Mouse (Mus musculus) lung, embryonic 15.5 days (tissue): Measurements from ENCODE around the gene Prkab1. TPM values are rescaled to one million over a fixed set of nuclear protein-coding genes. Genes with fewer than 3 reads are reported as not detected.

Experiments
- ATAC-seq: fragments of 200-750 bp; cut with Nextera tagmentation; 2 replicates; pipeline ENCODE4 v1.8.0; 2017; ENCODE audit warnings: moderate number of reproducible peaks, borderline replicate concordance; ENCODE audit not compliant: low FRiP score, low TSS enrichment; ENCODE audit errors: extremely low read depth
- H3K27ac ChIP-seq: fragments of 300-500 bp; sonication (generic); 2 replicates; pipeline ENCODE4 v1.5.1; 2015; ENCODE audit warnings: moderate library complexity, mild to moderate bottlenecking, inconsistent platforms
- H3K27me3 ChIP-seq: fragments of 300-500 bp; sonication (generic); 2 replicates; pipeline ENCODE4 v1.6.1; 2015; ENCODE audit warnings: inconsistent platforms
- H3K36me3 ChIP-seq: fragments of 300-500 bp; sonication (generic); 2 replicates; pipeline ENCODE4 v1.6.1; 2015; ENCODE audit warnings: inconsistent platforms
- H3K4me1 ChIP-seq: fragments of 300-500 bp; sonication (generic); 2 replicates; pipeline ENCODE4 v1.6.1; 2015; ENCODE audit warnings: inconsistent platforms
- H3K4me2 ChIP-seq: fragments of 300-500 bp; sonication (generic); 2 replicates; pipeline ENCODE4 v1.6.1; 2015; ENCODE audit warnings: inconsistent platforms, mild to moderate bottlenecking, moderate library complexity
- H3K4me3 ChIP-seq: fragments of 300-500 bp; sonication (generic); 2 replicates; pipeline ENCODE4 v1.5.1; 2015; ENCODE audit warnings: mild to moderate bottlenecking, inconsistent platforms
- H3K9ac ChIP-seq: fragments of 300-500 bp; sonication (generic); 2 replicates; pipeline ENCODE4 v1.6.1; 2015; ENCODE audit warnings: inconsistent platforms
- H3K9me3 ChIP-seq: fragments of 300-500 bp; sonication (generic); 2 replicates; pipeline ENCODE4 v1.6.1; 2016; ENCODE audit warnings: inconsistent platforms
- WGBS: fragments of 180-500 bp; shearing (Covaris S2); methylation state at CpG from one replicate; pipeline ENCODE4 v1.1.7; 2015; 5-methylcytosine and 5-hydroxymethylcytosine counted together
- polyA plus RNA-seq: library from polyadenylated mRNA; unstranded; fragments of >200 nt; fragmentation: Nextera tagmentation; extraction: Ambion mirVana; gene quantifications from 2 replicates; pipeline ENCODE4 v1.2.1, GENCODE M21; 2015

Gene Prkab1
- polyA plus RNA-seq, 1 experiment from 2014 or later = 74.3 TPM

DNA sequence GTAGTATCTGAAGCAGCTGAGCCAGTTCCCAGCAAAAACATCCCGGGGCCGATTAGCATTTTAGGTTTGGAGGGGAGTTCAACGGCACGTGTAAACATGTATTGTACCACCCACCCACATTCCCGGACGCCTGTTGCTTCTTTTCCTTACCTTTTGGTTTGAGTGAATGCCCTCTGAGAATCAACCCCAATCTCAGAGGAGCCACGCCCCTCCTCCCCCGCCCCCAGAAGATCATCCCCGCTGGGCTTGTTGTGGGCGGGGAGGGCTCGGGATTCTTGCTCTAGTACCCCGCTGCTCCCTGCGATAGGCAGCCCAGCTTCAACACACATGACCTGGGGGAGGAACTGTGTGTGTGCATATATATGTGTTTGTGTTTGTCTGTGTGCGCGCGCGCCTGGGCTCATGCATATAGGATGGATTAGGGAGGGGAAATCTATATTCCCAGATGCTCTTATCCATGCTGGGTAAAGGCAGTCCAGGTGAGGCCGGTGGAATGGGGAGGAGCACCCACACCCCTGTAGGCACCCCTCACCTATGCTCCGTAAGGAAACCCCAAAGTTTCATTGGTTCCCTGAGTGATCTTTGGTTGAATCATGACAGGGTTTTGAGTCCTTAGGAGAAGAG, 6.4 kb upstream of the Prkab1 start:
- WGBS = 7% methylated on average over 19 of the region's 19 CpGs
- Histone ChIP-seq H3K4me1 (peaks cover 6% of the 10 kb centered on the region; the same call in 1 of the 2 replicates), H3K27ac (no peak overlapping the region), H3K9ac (no peak overlapping the region), H3K9me3 (no peaks in the 10 kb centered on the region), H3K36me3 (no peaks in the 10 kb centered on the region), H3K27me3 (0 out of 2 replicates have a peak, but pooled peaks cover 4% of the 10 kb centered on the region), H3K4me3 (no peak overlapping the region), H3K4me2 (peak overlapping the region; percentile 32; the same call in 1 of the 2 replicates)
- ATAC-seq = no peak

DNA sequence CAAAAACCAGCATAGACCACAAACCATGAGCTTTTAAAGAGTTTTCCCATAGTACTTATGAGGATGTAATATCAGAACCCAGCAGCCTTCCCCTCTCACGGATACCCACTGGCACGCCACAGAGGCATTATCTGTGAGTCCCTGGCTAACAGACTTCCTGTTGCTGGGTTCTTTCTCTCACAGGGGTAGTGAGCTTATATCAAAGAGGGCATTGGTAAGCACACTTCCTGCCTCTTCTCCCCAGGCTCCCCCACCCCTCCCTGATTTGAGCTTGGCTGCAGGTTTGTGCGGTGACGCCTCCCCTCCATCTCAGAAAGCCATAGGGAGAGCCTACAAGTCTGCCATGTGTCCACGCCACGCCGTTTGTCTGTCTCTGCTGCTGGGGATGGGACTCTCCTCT, 4.8 kb upstream of the Prkab1 start:
- 47% methylated on average over 7 of the region's 7 CpGs for WGBS
- Histone ChIP-seq H3K27ac (no peak overlapping the region), H3K4me3 (no peak overlapping the region)

DNA sequence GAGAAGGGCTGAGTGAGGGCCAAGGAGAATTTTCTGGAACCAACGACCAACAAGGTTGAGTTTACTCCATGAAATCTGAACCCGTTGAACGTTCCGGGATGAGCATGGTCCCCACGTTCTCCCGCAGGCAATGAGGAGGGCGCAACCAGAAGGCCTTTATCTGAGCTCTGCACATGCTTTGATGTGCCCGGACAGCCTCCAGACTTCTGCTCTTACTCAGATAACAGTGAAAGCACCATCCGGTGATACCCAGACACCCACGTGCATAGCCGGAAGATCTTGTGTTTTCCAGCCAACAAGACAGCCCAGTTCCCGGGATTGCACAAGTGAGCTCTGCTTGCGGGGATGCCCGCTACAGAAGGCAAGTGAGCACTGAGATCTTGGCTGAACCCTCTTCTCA, 2.3 kb upstream of the Prkab1 start:
- no peak overlapping the region for H3K4me3 ChIP-seq
- H3K4me2 ChIP-seq = no peak overlapping the region
- no peak overlapping the region for H3K27ac ChIP-seq
- no peak overlapping the region for H3K9ac ChIP-seq
- no peaks in the 10 kb centered on the region for H3K9me3 ChIP-seq
- WGBS = 86% methylated on average over 14 of the region's 14 CpGs
- ATAC-seq = no peak
- peaks cover 5% of the 10 kb centered on the region; the same call in 1 of the 2 replicates for H3K36me3 ChIP-seq
- 0 out of 2 replicates have a peak, but pooled peaks cover 4% of the 10 kb centered on the region for H3K27me3 ChIP-seq
- peaks cover 18% of the 10 kb centered on the region for H3K4me1 ChIP-seq

More for the DNA sequence above, 4.8 kb upstream of the Prkab1 start:
- 0 out of 2 replicates have a peak, but pooled peaks cover 4% of the 10 kb centered on the region for H3K27me3 ChIP-seq
- no peak for ATAC-seq
- H3K9me3 ChIP-seq = no peaks in the 10 kb centered on the region
- peaks cover 6% of the 10 kb centered on the region; the same call in 1 of the 2 replicates for H3K4me1 ChIP-seq
- no peaks in the 10 kb centered on the region for H3K36me3 ChIP-seq
- H3K9ac ChIP-seq = no peak overlapping the region
- no peak overlapping the region for H3K4me2 ChIP-seq

DNA sequence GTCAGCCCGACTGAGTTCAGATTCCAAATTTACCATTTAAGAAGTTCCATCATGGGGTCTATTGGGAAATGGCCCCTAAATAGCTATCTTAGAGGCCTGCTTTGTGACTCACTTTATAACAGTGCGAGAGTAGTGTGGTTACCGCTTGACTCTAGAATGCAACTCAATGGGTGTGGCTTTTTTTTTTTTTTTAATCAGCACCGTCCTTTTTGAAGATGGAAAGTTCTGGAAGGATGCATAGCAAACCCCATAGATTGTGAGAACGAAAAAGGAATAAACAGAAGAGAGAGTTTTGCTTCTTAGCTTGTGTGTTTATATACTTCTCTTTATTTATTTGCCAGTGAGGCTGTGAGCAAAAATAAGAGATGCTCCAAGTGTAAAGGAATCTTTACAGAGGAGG, 1.8 kb upstream of the Prkab1 start:
- Histone ChIP-seq H3K36me3 (peaks cover 8% of the 10 kb centered on the region), H3K4me1 (peaks cover 18% of the 10 kb centered on the region), H3K27ac (no peak overlapping the region), H3K27me3 (0 out of 2 replicates have a peak, but pooled peaks cover 4% of the 10 kb centered on the region), H3K4me3 (no peak overlapping the region), H3K9me3 (no peaks in the 10 kb centered on the region), H3K4me2 (no peak overlapping the region), H3K9ac (no peak overlapping the region)
- WGBS = 86% methylated on average over 5 of the region's 5 CpGs
- no peak for ATAC-seq

DNA sequence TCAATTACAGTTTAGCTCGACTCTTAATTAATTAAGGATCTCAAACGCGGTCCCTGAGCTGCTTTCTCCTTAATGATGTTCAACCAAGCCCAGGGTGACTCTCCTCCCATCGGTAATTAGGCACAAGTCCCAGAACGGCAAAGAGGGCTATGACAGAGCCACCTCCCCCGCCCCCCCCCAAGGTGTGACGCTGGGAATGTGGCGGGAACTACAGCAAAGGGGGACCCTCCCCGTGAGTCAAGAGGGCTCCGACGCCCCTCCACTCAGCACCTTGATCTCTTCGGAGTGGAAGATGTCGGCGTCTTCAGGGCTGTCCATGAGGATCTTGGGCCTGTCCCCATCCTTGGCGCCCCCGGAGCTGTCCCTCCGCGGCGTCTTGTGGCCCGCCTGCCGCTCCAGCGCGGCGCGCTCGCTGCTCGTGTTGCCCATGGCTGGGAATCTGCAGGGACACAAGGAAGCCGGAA, 455 bp downstream of the Prkab1 start:
- ATAC-seq = peak; percentile 58
- Histone ChIP-seq H3K27me3 (no peaks in the 10 kb centered on the region), H3K9ac (peak overlapping the region; percentile 80), H3K4me1 (peaks cover 13% of the 10 kb centered on the region), H3K4me3 (peak overlapping the region; percentile 69), H3K27ac (peak overlapping the region; percentile 87), H3K36me3 (peaks cover 29% of the 10 kb centered on the region), H3K4me2 (peak overlapping the region; percentile 75), H3K9me3 (no peaks in the 10 kb centered on the region)
- under 1% methylated on average over 28 of the region's 28 CpGs for WGBS

DNA sequence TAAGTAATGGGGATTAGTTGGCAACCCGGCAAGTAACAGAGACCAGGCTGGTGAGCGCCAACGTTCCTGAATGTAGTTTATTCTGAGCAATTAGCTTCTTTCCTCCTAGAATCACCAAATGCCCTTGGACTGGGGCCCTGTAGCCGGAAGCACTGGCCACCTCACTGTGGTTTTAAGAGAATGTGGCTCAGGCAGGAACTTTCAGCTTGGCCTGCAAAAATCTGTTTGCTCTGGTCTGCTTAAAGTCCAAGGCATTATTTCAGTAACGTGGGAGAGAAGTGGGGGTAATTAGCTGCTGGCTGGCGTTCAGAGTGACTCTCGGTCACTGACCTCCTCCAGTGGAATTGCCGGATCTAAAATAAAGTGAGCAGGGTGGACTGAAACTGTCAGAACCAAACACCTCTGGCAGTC, 1.1 kb downstream of the Prkab1 start:
- H3K27ac ChIP-seq = peak overlapping the region; percentile 87
- H3K4me1 ChIP-seq = peaks cover 13% of the 10 kb centered on the region
- H3K4me3 ChIP-seq = peak overlapping the region; percentile 69
- H3K9ac ChIP-seq = peak overlapping the region; percentile 80
- H3K36me3 ChIP-seq = peaks cover 35% of the 10 kb centered on the region
- ATAC-seq = no peak
- H3K4me2 ChIP-seq = peak overlapping the region; percentile 75
- H3K27me3 ChIP-seq = no peaks in the 10 kb centered on the region
- no peaks in the 10 kb centered on the region for H3K9me3 ChIP-seq
- WGBS = 15% methylated on average over 8 of the region's 8 CpGs

DNA sequence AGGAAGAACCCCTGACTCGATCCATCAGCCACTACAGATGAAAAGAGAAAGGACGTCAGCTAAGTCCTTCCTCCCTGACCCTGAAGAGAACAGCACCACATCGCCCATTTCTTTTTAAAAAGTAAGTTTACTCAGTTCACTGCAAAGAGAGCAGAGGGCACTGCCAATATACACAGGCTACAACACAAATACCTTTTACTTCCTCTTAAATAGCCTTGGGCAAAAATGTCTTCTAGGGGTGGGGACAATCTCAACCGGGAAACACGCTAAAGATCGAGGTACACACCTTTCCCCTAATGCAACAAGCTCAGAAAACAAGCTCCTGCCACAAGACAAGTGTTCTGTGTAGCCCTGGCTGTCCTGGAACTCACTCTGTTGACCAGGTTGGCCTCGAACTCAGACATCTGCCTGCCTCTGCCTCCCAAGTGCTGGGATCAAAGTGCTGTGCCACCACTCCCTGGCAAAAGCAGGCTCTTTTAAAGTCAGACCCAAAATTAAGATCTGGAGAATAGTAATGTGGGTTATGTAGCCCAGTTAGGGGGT, 1.6 kb downstream of the Prkab1 start:
- H3K4me3 ChIP-seq = peak overlapping the region; percentile 69
- peaks cover 13% of the 10 kb centered on the region for H3K4me1 ChIP-seq
- H3K9ac ChIP-seq = peak overlapping the region; percentile 80
- H3K9me3 ChIP-seq = no peaks in the 10 kb centered on the region
- H3K36me3 ChIP-seq = peaks cover 40% of the 10 kb centered on the region
- peak overlapping the region; percentile 75 for H3K4me2 ChIP-seq
- peak overlapping the region; percentile 87; the same call in 1 of the 2 replicates for H3K27ac ChIP-seq
- 67% methylated on average over 7 of the region's 7 CpGs for WGBS
- no peaks in the 10 kb centered on the region for H3K27me3 ChIP-seq
- ATAC-seq = no peak

DNA sequence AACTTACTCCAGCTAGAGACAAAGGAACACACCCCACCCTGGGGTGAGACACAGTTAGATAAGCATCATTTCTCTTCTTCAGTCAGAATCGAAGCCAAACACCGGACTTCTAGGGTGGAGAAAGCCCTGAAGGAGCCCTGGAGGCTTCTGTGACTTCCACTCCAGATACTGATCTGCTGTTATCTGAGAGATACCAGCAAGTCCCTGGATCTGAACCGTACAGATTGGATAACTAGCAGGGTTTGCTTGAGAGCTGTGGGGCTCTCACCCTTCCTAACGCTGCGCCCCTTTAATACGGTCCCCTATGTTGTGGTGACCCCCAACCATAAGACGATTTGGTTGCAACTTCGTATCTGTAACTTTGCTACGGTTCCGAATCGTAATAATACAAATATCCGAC, 2.2 kb downstream of the Prkab1 start:
- Histone ChIP-seq H3K9ac (no peak overlapping the region), H3K9me3 (no peaks in the 10 kb centered on the region), H3K27me3 (no peaks in the 10 kb centered on the region), H3K4me1 (peaks cover 13% of the 10 kb centered on the region), H3K4me3 (no peak overlapping the region), H3K27ac (no peak overlapping the region), H3K36me3 (peaks cover 46% of the 10 kb centered on the region), H3K4me2 (peak overlapping the region; percentile 75)
- 91% methylated on average over 12 of the region's 12 CpGs for WGBS
- ATAC-seq = no peak

DNA sequence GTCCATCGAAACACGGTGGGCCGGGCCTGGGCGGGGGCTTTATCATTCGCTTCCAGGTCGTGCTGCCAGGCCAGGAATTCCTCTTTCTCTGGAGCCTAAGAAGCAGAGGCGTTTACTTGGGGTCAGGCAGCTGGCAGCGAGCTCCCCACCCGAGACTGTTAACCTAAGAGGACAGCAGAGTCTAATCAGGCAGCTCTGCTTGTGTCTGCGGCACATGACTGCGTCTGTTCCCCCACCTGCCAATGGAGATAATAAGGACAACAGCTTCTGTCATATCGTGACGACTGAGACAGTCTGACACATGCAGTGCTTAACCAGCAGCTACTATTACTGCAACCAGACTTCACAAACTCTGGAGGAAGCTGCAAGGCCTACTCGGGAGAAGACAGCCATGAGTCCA, 2.8 kb downstream of the Prkab1 start:
- peaks cover 13% of the 10 kb centered on the region for H3K4me1 ChIP-seq
- no peak overlapping the region for H3K27ac ChIP-seq
- 85% methylated on average over 14 of the region's 14 CpGs for WGBS
- H3K9ac ChIP-seq = no peak overlapping the region
- no peak overlapping the region for H3K4me2 ChIP-seq
- H3K36me3 ChIP-seq = peaks cover 52% of the 10 kb centered on the region
- no peaks in the 10 kb centered on the region for H3K9me3 ChIP-seq
- no peaks in the 10 kb centered on the region for H3K27me3 ChIP-seq
- no peak overlapping the region for H3K4me3 ChIP-seq
- ATAC-seq = no peak

DNA sequence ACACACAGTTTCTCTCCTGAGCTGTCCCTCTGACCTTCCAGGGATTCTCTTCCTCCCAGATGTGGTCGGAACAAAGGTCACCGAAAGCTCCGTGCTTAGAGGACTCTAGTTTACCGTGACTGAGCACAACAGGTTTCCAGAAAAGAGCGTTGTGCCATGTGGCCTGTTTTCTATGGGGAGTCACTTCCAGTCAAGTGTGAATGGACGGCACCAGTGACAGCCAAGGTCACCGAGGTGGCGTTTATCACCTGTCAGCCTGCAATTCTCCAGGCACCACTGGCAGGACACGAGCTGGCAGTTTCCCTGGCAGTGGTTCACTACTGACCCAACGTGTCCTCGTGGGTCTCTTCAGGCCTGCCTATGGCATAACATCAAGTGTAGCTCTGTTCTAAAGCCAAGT, 4.9 kb downstream of the Prkab1 start:
- WGBS = 68% methylated on average over 11 of the region's 11 CpGs
- H3K27ac ChIP-seq = no peak overlapping the region
- H3K9me3 ChIP-seq = no peaks in the 10 kb centered on the region
- no peaks in the 10 kb centered on the region for H3K27me3 ChIP-seq
- peaks cover 13% of the 10 kb centered on the region for H3K4me1 ChIP-seq
- H3K4me2 ChIP-seq = no peak overlapping the region
- H3K36me3 ChIP-seq = peaks cover 74% of the 10 kb centered on the region
- no peak for ATAC-seq
- no peak overlapping the region for H3K4me3 ChIP-seq
- no peak overlapping the region for H3K9ac ChIP-seq

DNA sequence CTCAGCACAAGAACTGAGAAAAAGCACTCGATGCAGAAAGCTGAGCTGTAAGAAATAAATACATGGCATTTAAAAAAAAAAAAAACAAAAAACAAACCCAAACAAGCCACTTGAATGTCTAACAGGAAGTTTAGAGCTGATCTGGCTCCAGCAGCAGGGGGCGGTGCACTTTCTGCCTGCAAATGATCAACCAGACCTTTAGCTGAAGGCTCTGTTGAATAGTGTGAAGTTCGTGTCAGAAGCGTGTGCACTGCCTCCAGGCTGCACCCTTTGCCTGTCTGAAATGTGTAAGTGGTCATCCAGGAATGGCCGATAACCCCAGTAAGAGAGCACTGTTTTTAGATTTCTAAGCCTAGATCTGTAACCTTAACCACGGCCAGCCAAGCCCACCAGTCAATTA, 5.5 kb downstream of the Prkab1 start:
- no peak overlapping the region for H3K4me2 ChIP-seq
- H3K36me3 ChIP-seq = peaks cover 80% of the 10 kb centered on the region
- H3K27ac ChIP-seq = no peak overlapping the region
- H3K4me1 ChIP-seq = peaks cover 13% of the 10 kb centered on the region
- H3K4me3 ChIP-seq = no peak overlapping the region
- no peak for ATAC-seq
- no peaks in the 10 kb centered on the region for H3K27me3 ChIP-seq
- WGBS = 80% methylated on average over 6 of the region's 6 CpGs
- no peaks in the 10 kb centered on the region for H3K9me3 ChIP-seq
- H3K9ac ChIP-seq = no peak overlapping the region

DNA sequence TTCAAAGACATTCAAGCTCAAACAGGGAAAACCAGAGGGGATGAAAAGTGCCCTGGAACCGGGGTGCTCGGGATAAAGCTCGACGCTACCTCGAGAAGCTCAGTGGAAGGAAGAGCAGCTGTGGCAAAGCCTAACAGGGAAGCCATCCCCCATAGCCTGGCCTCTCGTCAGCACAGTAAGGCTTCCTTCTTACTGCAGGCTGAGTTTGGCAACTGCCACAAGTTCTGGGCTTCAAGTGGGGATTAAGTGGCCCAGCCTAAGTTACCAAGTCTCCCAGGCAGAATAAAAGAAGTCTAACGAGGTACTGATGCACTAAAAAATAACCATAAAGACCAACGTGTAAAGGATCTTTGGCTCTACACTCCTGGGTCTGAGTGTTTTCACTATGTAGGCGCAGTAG, 6.1 kb downstream of the Prkab1 start:
- H3K27ac ChIP-seq = no peak overlapping the region

More for the DNA sequence above, 6.1 kb downstream of the Prkab1 start:
- Histone ChIP-seq H3K4me2 (no peak overlapping the region), H3K27me3 (no peaks in the 10 kb centered on the region), H3K4me3 (no peak overlapping the region), H3K4me1 (peaks cover 12% of the 10 kb centered on the region), H3K9ac (no peak overlapping the region), H3K36me3 (peaks cover 85% of the 10 kb centered on the region), H3K9me3 (no peaks in the 10 kb centered on the region)
- no peak for ATAC-seq
- 88% methylated on average over 9 of the region's 9 CpGs for WGBS
